Mouse (Mus musculus): ENCODE measurements at regions not wholly inside any gene's neighbourhood (a gene's known extent, or its start where the extent isn't known, plus 50 kb on each side); places are given as distances from the start of the nearest gene placed in this dataset.

DNA sequence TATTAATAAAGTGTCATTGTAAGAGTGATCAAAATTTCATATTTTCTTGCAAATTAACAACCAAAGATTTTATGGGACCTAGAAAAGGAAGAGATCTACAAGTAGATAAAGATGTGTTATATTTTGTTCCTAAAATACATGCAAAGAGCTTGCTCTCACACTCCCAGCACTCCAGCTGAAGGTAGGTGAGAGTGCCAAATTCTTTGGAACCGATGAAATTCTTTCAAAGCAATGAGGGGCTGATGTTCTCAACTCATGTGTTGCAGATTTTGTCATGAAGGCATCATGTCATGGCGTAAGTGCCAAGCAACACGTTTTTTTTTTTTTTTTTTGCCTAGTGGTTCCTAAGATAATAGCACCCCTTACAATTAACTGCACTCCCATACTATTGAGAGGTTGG lies 573.8 kb downstream of the Hsfy2 start:
- TF ChIP-seq CTCF (IDR thresholded peaks at IDR 0.05; ENCODE audit: low read depth) (no peak), EP300 (IDR thresholded peaks at IDR 0.05; ENCODE audit: low read depth) (no peak)
